Mouse (Mus musculus) embryo, embryonic 10 days (tissue): ENCODE measurements at regions not wholly inside any gene's neighbourhood (a gene's known extent, or its start where the extent isn't known, plus 50 kb on each side); places are given as distances from the start of the nearest gene placed in this dataset.
A peak's percentile ranks its signal among the peaks of the same experiment; 100 is the strongest.

ENCODE experiments used
- DNase-seq: peaks from one replicate; pipeline ENCODE4 v3.0.0-alpha.2; 2015; ENCODE audit warnings: low spot score

DNA sequence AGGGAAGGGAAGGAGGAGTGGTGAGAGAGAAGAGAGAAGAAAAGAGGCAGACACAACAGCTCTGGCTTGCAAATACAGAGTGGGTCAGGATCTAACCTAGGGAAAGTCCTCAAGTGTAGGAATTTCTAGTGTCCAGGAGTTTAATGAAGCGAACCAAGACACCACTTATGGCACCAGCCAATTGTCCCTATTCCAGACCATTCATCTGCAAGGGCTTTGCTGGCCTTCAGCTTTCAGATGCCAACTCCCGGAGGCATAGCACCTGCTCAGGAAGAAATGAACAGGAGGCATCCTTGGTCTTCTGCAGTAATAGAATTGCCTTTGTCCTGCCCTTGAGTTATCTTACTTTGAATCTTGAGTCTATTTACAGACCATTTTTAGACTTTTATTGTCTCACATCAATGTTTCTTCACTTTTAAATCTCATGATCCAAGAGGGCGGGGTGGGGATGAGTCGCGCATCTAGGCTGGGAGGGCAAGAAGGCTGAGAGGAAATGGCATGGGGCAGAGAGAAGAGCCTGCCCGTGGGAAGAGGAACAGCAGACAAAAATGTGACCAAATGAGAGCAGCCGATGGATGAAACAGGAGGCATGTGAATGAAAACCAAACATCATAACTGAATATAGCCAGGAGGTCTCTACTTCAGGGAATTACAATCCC lies 190.1 kb upstream of the Hmga2 start:
- DNase-seq = no peak

DNA sequence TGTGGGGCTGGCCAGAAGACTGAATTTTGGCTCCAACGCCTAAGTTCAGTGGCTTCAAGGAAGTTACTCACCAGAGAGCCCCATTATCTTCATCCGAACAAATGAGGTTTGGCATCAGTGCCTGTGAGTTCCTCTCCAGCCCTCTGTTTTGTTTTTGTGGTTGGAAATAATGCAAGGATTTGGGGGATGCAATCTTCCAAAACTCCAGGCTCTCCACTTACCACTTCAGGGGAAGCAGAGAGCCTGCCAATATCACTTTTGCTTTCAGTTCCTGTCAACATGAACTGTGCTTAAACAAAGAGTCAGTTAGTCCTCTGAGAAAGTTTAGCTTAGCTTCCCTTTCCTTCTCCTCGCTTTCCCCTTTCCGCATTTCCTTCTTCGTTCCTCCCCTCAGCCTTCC lies 189.4 kb upstream of the Hmga2 start:
- DNase-seq = no peak

DNA sequence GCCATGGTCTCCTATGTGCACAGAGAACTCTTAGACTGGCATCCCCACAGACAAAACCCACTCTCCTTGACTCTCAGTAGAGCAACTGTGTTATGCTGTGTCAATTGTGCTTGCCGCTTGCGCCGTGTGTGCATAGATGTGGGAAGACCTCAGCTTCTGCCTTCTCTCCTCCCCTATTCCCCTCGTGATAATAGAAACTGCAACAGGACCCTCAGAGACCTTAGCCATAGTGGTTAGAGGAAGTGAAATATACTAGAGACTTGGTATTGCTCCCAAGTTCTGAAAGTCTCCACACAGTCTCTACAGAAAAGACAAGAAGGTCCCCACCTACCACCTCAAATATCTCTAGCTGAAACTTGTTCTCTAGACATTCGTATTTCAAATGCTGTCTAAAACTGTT lies 188.2 kb upstream of the Hmga2 start:
- DNase-seq = no peak

DNA sequence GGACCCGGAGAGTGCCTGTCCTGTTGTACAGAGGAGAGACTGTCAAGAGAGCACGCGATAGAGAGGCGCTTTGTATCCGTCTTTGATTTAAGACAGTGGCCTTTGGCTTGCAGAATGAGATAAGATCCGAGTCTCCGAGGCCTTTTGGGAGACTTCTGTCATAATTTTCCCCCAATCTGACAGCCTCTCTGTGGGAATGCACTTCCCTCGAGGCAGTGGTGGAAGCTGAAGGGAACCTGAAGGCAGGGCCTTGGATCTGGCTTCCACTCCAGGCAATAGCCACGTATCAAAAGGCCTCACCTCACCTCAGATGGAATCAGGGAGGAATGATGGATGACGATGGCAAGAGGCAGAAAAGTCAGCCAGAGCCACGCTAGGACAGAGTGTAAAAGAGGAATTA lies 187.1 kb upstream of the Hmga2 start:
- DNase-seq = peak; percentile 31

DNA sequence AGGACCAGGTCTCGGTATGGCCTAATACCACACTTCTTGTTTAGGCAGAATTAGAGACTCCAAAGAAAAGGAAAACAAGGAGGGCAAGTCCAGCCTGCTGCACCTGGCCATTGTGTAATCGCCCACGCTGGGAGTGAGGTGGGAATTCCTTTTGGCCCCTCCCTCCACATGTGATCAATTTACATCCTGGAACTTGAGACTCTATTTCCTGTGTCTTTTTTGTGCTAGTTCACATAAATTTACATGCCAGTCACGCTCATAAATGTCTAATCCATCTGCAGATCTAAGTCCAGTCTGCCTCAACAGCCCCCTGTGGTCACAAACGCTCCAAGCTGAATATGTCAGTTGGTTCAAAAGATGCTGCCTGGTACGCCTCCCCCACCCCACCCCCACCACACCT lies 184.2 kb upstream of the Hmga2 start:
- DNase-seq = no peak

DNA sequence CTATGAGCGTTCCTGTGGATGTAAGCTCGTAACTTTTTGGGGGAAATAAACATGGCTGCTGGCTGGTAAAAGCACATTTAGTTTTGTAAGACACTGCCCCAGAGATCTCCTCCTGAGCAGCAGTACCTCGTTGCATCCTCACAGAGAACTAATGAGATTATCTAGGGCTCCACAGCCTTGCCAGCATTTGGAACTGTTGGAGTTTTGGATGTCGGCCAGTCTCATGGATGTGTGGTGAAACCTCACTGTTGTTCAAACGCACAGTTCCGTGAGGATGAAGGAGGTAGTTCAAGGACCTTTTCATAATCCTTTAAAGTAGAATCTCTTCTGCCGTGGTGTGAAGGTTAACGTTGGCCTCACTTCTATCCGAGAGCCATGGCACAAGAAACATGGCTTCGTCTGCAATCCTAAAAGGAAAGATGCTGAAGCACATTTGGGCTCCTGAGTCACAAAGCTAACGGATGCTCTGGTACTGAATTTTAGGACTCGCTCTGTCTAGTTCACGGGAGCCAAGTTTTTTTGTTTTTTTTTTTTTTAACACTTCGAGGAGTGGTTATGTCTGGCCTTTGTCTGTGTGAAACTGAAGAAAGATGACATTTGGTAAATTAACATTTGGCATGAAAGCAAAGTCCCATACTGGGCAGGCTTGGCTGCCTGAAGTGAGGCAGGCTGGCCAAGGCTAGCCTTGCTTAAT lies 179.1 kb upstream of the Hmga2 start:
- no peak for DNase-seq

DNA sequence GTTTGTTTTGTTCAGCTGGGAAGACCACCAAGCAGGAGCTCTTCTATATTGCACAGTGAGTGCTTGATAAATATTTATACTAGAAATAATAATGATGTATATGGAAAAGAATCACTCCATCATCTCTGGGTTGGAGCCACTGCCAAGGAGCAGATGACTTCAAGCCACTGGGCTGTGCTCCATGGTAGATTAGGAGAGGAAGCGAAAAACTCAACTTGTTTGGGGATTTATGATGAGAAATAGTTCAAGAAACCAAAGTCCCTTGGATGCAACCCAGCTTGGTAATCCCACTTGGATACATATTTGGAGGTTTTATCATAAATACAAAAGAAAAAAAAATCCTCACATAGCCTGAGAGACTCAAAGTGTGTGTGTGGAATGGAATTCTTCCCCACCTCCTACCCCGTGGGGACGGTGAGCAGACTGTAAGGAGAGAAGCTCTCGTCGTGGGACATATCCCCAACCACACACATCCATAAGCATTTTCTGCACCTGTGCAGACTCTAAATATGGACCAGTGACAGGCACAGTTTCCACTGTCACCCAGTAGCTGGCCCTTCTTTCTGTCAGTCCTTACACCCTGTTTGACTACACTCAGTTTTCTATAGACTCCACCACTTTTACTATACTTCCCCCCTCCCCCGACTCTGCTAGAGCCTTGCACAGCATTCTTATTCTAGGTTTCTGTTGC lies 176.4 kb upstream of the Hmga2 start:
- DNase-seq = no peak

DNA sequence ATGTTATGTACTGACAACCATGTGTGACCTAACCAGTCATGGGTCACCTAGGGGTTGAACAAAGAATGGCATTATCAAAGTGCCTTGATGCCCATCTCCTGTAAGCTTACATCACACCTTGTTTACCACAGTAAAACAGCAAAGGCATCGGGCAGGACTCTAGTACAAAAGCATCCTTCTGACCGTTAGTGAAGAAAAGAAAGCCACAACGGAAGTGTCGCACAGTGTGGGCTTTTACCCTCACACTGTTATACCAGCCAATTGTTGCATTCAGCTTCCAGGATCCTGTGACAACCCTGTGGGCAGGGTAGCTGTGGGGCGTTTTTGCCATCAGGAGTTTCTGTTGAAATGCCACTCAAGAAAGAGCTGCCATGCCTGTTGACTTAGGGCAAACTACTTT lies 175.6 kb upstream of the Hmga2 start:
- no peak for DNase-seq

DNA sequence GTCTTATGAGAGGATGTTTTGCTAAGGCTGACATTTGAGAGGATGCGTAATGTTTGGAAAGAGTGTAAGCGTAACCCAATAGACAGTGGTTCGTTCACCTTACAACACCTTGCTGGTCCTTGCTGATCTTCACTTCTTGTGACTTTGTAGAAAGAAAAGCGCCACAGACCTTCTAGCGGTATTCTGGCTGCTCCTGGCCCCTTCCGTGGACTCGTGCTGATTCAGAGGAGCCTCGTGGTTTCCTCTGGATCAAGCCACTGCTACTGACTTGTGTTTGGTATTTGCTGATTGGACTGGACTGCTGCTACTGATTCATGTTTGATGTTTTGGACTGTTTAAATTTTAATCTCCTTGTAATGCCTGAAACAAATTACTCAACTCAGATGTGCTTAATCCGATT lies 174.1 kb upstream of the Hmga2 start:
- no peak for DNase-seq

DNA sequence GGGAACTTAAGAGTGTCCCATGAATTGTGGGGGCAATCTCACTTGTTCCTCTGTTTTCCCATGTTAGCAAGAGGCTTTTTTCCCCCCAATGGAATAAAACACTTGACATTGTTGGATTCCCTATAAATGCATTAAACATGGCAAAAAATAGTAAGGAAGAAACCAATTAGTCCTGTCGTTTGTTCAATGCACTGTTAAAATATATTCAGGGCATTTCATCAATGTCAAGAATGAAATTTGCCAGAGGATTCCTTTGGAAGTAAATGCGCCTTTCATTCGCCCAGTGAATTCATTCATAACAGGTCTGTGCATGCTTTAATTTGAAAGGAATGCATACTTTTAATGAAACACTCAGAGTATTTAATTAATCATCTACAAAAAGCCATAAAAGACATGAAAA lies 172.5 kb upstream of the Hmga2 start:
- DNase-seq = no peak

DNA sequence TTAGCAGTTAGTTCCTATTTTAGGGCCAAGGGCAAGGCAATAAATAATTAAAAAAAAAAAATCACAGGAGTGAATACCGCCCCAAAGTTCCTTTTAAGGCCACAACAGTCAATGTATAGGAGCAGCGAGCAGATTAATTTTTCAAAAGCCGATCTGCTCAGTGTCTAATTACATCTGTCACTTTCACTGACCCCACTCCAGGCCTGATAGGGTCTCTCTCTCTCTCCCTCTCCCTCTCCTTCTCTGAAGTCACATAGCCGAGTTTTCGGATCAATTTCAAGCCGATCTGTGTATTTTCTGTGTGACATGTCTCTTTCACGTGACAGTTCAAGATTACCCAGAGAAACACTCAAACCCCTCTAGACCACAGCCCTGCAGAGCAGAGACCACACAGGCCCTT lies 171.8 kb upstream of the Hmga2 start:
- DNase-seq = no peak

DNA sequence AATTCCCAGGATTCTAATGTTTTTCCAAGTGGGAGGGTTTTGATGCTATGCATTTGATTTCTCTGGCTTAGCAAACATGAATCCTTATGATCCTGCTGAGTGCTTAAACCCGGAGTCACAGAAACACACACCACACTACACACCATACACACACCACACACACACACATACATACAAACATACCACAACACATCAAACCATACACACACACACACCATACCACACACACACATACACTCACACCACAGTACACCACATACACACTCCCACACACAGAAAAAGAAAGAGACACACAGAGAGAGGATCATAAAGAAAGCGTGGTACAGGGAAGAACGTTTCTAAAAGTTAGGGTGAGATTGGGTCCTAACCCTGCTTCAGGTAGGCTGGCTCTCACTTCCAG lies 171.1 kb upstream of the Hmga2 start:
- no peak for DNase-seq

DNA sequence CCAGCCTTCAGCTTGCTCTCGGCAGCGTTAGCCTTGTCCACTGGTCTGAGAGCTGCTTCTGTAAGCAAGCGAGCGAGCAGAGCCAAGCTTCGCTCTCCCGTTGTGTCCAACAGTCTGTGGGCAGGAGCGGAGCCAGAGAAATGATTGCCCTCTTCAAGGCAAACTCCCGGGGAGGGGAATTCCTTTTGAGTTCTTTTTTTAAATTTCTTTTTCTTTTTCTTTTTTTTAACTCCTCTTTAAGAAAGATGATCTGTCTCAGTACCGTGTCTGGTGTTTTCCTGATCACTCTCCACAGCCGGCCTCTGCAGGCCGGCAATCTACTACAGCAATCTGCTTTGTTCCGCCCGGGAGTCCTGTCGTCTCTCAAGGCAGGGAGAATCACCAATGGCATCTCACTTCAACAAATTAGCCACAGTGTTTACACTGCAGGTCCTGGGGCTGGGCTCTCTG lies 170.6 kb upstream of the Hmga2 start:
- DNase-seq = peak; percentile 76

DNA sequence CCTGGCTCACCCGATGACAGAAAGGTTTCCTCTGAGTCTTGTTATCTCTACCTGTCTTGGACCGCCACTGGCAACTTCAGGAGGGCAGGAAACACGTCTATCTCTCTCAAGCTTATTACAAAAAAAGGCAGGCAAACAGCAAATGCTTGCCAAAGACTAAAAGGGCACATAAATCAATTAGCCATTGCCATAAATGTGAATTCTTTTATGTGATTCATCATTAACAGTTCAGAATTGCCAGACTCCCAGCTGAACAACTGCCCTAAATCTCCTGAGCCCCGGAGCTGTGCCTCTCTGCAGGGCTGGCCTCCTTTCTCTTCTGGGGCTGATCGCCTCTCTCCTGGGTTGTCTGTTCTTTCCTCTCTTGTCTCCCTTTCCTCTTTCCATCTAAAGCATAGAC lies 164.6 kb upstream of the Hmga2 start:
- DNase-seq = no peak

DNA sequence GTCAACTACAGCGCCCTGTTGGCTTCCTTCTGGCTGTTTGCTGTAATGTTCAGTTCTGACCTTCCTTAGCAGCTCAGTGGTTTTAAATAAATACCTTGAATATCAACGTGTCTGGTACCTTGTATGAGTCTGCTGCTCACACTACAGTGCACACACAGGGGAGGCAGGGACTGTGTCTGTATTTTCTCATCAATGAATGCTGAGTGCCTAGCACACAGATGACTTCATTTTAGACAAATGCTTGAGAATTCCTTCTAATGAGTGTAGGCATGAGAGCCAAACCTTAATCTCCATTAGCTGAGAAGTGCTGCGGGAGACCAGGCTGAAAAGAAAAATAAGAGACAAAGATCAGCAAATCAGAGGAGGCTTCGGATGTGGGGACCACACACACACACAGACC lies 162.0 kb upstream of the Hmga2 start:
- DNase-seq = no peak

DNA sequence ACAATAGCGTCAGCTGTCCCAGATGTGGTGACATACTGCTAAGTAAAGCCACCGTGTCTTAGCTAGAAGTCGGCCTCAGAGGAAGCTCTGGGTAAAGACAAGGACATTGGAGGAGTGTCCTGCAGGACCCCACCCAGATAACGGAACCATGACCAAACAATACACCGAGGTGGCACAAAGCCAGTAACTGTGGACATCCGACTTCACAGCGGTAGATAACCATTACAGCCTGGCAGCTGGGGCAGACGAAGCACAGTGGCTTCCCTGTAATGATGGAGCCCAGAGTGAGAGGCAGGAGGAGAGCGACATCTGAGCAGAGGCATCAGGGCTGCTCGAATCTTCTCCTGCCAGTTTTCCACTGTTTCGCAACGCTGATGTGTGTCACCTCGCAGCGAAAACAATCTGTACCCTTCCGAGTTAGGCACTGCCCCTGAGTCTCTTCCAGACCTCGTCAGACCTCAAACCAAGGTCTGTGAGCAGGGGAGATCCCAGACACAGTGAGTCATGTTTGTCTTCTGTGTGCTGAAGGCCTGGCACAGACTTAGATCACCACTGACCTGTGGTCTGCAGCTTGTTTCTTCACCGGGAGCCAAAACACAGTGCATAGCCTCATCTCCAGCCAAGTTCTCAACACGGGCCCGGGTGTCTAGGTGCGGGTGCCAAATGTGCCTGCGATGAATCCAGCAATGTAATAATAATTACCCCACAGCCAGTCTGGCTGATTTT lies 159.7 kb upstream of the Hmga2 start:
- DNase-seq = no peak

DNA sequence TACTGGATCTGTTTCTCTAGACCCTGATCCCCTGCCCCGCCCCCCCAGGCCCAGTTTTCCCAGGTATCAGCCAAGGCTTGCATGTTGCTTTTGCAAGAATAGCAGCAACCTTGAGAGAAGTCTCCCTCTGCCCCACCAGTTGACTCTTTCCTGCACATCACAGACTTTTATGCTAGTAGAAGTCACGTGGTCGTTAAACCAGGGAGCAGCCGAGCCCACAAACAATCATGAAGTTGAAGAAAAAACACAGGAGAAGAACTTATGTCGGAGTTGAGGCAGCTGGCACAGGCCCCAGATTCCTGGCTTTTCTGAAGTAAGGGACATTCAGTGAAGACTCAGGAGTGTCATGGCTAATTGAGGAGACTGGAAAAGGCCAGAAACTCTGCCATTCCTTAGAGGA lies 158.9 kb upstream of the Hmga2 start:
- no peak for DNase-seq

DNA sequence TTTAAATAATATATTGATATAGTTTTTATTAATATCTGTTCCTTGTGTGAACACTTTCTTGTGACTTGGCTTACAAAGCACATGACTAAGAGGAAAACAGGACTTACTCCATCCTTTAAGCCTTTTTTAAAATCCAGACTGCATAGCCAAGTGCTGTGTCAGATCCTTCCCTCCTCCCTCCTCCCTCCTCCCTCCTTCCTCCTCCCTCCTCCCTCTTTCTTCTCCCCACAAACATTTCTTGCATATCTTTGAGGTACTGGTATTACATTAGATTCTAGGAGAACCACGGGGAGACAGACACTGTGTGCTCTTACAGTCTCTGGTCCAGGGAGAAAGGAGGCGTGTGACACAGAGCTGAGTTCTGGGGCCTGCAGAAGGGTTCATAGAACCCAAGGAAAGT lies 155.8 kb upstream of the Hmga2 start:
- no peak for DNase-seq

DNA sequence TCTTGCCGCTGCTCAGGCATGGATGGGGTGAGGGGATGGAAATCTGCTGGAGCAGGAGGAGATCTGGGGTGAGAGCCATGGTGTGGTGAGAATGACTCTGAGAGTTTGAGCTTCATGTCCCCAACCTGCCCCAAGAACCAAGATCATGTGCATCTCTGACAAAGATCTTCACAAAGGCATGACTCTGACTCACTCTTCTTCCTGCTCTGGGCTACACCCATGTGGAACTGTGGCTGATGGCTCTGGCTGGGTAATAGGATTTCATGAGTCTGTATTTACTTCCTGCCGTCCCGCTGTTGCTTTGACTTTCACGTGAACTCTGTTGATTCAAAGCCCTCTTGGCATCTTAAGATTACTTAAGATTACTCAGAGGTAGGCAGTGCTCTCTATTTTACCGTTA lies 151.8 kb upstream of the Hmga2 start:
- DNase-seq = no peak

DNA sequence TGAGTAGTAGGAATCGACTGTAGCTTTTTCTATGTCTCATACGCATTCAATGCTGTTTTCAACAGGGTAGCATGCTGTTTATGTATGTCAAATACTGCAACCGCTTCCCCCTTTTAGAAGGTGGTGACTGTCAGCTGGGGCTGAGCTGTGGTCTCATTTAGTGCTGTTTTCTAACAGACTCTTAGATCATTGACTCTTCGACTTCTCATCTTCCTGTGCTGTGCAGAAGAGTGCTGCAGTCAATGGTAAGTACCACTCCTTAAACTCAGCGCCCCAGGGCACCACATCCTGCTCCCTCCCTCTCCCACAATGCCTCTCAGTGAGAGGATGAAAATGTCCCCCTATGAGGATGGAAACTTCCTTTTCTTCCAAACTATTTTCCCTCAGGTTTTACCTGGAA lies 149.2 kb upstream of the Hmga2 start:
- no peak for DNase-seq

DNA sequence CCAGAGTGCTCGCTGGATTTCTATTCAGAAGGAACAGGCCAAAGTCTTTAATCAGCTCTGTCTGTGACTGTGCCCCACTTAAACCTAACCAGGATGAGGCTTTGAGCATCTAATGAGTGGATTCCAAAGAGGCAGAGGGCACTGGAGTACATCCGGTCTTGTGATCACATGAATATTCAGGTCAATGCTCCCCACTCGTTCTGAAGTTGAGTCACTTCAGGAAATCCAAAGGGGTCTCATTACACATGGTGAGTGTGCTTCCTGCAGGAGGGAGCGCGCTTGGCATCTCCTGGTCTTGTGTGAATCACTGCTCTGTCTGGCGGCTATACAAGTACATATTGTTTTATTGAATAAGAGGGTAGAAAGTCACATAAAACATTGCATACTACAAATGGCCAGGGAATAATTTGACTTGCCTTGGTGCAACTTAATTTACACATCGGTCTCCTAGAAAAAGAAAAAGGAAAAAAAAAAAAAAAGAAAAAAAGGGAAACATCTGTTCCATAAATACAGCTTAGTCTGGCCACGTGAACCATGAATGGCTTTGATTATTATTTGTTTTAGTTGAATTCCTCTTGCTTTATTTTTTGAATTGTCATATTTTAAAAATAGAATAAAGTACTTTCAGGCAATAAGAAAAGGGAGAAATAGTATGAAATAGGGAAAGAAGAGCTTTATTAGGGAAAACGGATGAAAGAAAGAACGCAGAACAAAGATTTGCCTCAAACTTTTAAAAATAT lies 148.1 kb upstream of the Hmga2 start:
- no peak for DNase-seq

DNA sequence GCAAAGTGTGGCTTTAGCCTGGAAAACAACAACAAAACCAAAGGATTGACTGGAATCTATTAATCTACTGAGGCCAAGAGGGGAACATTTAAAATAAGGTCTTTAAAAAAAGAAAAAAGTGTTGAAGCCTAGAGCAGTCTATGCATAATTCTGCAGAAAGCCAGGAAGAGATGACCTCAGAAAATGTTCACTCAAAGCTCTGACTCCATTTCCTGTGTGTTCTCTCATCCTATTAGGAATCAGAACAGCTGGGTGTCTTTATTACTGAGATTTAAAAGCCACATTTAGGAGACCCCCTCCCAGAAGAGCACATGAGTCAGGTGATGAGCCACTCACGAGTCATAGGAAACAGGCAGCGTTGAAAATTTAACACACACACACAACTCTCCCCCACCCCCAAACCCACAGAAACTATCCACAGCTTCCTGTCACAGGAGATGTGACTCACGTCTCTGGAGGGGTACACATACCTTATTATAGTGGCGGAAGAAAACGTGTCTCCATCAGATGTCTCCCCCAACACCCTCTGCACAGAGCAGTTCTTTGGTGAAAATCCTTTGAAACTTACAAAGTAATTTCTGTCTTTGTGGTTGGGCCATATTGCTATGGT lies 140.2 kb upstream of the Hmga2 start:
- DNase-seq = no peak
